Mouse (Mus musculus) heart, postnatal 0 days (tissue): ENCODE results near the gene Cdx2. TPM values are rescaled to one million over a fixed set of nuclear protein-coding genes. Genes with fewer than 3 reads are reported as not detected.
A peak's percentile ranks its signal among the peaks of the same experiment; 100 is the strongest.

ENCODE experiments used
- ATAC-seq: fragments of 200-750 bp; cut with Nextera tagmentation; 2 replicates; pipeline ENCODE4 v1.8.0; 2017; ENCODE audit warnings: low read depth, moderate number of reproducible peaks, moderate library complexity; ENCODE audit not compliant: insufficient read depth
- DNase-seq: peaks from one replicate; pipeline ENCODE4 v3.0.0-alpha.2; 2016; ENCODE audit warnings: low spot score
- H3K27ac ChIP-seq: fragments of 300-500 bp; sonication (generic); 2 replicates; pipeline ENCODE4 v1.5.1; 2014; ENCODE audit warnings: low read depth, mild to moderate bottlenecking
- H3K27me3 ChIP-seq: fragments of 300-500 bp; sonication (generic); 2 replicates; pipeline ENCODE4 v1.6.1; 2014; ENCODE audit warnings: low read length, mixed read lengths; ENCODE audit not compliant: control insufficient read depth, insufficient read depth
- H3K36me3 ChIP-seq: fragments of 300-500 bp; sonication (generic); replicated peaks from 2 replicates; pipeline ENCODE4 v1.6.1; 2014; ENCODE audit warnings: low read length, mixed read lengths; ENCODE audit not compliant: control insufficient read depth, insufficient read depth
- H3K4me1 ChIP-seq: fragments of 300-500 bp; sonication (generic); 2 replicates; pipeline ENCODE4 v1.6.1; 2014; ENCODE audit warnings: antibody characterized with exemption; ENCODE audit not compliant: control insufficient read depth, insufficient read depth
- H3K4me2 ChIP-seq: fragments of 300-500 bp; sonication (generic); 2 replicates; pipeline ENCODE4 v1.6.1; 2014; ENCODE audit warnings: low read depth, mild to moderate bottlenecking, low read length, moderate library complexity
- H3K4me3 ChIP-seq: fragments of 300-500 bp; sonication (generic); 2 replicates; pipeline ENCODE4 v1.5.1; 2014; ENCODE audit warnings: low read depth, low read length
- H3K9ac ChIP-seq: fragments of 300-500 bp; sonication (generic); replicated peaks from 2 replicates; pipeline ENCODE4 v1.6.1; 2014; ENCODE audit warnings: low read depth, low read length, mixed read lengths
- H3K9me3 ChIP-seq: fragments of 300-500 bp; sonication (generic); replicated peaks from 2 replicates; pipeline ENCODE4 v1.6.1; 2016; ENCODE audit warnings: low read length; ENCODE audit not compliant: control insufficient read depth
- CTCF ChIP-seq: IDR thresholded peaks from 2 replicates; pipeline ENCODE4 v1.5.1; 2016; ENCODE audit warnings: antibody characterized with exemption, control low read depth, low read depth
- EP300 ChIP-seq: IDR thresholded peaks from 2 replicates; pipeline ENCODE4 v1.6.1; 2016; ENCODE audit warnings: antibody characterized with exemption, low read depth
- WGBS: fragments of 180-500 bp; shearing (Covaris S2); extraction: QIAGEN DNeasy Blood & Tissue Kit; methylation state at CpG from one replicate; pipeline ENCODE4 v1.1.7; 2014; 5-methylcytosine and 5-hydroxymethylcytosine counted together
- polyA plus RNA-seq: library from polyadenylated mRNA; unstranded; fragments of >200 nt; fragmentation: Nextera tagmentation; extraction: Ambion mirVana; gene quantifications from 2 replicates; pipeline ENCODE4 v1.2.1, GENCODE M21; 2015
- total RNA-seq: library from RNA; depleted of rRNA; stranded (reverse); fragments of >200 nt; gene quantifications from 2 replicates; pipeline ENCODE4 v1.2.3, GENCODE M21; 2014; ENCODE audit warnings: low replicate concordance

Gene Cdx2
- total and polyA plus RNA-seq, 2 experiments from 2014 or later, result not detected

DNA sequence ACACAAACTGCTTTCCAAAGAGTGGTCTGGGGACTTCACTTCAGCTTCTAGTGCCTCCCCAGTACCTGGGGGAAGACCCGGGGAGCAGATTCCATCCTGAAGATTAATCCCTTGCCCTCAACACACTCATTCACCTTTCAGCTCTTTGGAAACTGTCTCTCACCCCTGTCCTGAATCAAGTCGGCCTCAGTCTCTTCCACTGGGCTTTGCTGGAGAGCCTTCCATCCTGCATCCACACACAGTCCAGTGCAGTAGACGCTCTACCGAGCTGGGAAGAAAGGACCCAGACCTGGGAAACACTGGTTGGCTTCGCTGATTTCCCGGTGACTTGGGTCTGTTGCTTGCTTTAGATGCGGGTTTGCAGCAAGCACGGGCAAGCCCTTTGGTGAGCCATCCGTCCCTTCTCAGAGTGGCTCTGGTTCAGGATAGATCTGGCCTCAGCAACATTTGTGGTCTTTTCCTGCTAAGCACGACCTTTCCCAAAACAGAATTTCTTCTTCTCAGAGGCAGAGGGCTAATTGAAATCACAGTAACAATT lies 34.2 kb downstream of the Cdx2 start:
- 3% methylated on average over 10 of the region's 10 CpGs for WGBS
- DNase-seq (no peak), ATAC-seq (no peak)
- Histone ChIP-seq H3K27me3 (peaks cover 99% of the 10 kb centered on the region), H3K4me3 (no peak overlapping the region), H3K27ac (no peak overlapping the region), H3K9ac (no peak overlapping the region), H3K4me2 (no peak overlapping the region), H3K9me3 (no peaks in the 10 kb centered on the region), H3K36me3 (no peaks in the 10 kb centered on the region), H3K4me1 (no peaks in the 10 kb centered on the region)
- no peak for TF ChIP-seq CTCF
- TF ChIP-seq EP300, result no peak

DNA sequence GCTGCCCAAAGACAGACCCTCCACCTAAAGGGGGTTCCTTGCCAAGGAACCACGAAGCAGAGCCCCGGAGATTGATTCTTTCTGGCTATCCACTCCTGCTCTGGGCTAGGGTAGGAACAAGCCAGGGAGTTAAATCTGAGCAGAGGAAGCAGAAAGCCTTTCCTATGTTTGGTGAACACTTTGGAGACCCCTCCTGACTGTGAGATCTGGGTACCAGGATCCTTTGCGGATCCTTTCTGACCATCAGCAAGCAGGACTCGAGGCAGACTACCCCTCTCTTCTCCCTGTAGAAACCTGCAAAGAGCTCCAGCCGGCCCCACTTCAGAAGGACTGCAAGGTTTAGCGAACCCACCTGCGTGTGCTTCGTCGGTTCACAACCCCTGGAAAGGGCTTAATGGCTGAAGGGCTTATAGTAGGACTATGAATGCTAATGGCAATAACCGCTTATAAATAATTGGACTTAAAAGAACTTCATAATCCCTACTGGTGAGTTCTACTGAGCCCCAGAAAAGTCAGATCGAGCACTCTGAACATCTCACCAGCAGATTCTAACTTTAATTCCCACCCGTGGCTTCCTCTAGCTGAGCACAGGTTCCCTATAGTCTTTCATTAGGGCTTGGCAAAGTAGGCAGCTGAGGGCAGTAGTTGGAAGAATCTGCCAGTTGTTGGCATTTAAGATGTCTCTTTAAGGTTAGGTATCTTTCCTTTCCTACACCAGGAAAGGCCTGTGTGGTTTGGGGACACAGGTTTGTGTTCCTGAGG lies 34.8 kb downstream of the Cdx2 start:
- H3K4me3 ChIP-seq, result no peak overlapping the region
- H3K36me3 ChIP-seq, result no peaks in the 10 kb centered on the region
- ATAC-seq, result no peak
- no peak overlapping the region for H3K4me2 ChIP-seq
- no peaks in the 10 kb centered on the region for H3K4me1 ChIP-seq
- no peaks in the 10 kb centered on the region for H3K9me3 ChIP-seq
- H3K27ac ChIP-seq, result no peak overlapping the region
- 12% methylated on average over 12 of the region's 12 CpGs for WGBS
- TF ChIP-seq CTCF (no peak), EP300 (no peak)
- peaks cover 99% of the 10 kb centered on the region for H3K27me3 ChIP-seq
- no peak overlapping the region for H3K9ac ChIP-seq
- no peak for DNase-seq

DNA sequence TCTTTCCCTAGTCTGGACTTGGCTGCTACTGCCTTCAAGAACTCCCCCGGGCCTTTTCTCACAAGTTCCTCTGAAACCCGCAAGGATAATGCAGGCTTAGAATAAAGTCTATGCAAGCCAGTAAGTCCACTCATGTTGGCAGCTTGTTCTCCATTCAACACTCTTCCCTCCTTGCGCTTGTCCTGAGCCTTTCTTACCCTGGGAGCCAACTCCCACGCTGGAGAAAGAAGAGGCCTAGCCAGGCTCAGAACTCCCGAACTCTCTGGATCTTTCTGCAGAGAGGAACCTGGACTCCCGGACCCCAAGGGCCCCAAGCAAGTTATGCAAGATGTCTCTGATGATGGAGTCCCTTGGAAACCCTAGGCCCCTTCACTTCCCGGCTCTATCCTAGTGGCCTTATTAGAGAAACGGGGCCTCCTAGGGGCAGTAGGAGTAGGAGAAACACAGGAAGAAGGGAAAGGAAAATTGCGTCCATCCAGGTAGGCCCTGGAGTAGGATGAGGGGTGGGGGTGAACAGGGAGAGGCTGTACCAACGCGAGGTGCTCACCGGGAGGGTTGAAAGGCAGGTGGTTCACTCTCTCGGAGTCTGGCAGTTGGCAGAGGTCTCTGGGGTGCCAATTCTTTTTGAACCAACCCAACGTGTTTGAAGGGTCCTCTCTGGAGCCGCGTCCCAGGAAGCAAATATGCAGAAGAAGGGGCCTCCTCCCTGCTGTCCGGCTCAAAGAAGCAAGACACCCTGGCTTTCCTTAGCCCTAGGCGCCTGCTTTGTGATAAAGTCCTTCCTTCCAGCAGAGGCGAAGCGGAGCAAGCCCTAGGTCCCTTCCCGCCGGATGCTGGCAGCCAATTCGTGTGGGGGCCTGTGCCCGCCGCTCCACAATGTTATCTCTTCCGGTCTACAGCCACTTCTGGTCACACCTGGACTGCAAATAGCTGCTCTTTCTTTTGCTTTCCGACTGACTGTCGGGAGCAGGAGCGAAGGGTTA lies 36.1 kb downstream of the Cdx2 start:
- H3K9ac ChIP-seq, result no peak overlapping the region
- no peaks in the 10 kb centered on the region for H3K36me3 ChIP-seq
- WGBS, result 2% methylated on average over 28 of the region's 29 CpGs
- DNase-seq (no peak), ATAC-seq (no peak)
- H3K4me1 ChIP-seq, result no peaks in the 10 kb centered on the region
- H3K4me2 ChIP-seq, result no peak overlapping the region
- peak overlapping the region; percentile 1; the same call in 1 of the 2 replicates for H3K4me3 ChIP-seq
- peaks cover 99% of the 10 kb centered on the region for H3K27me3 ChIP-seq
- no peak overlapping the region for H3K27ac ChIP-seq
- TF ChIP-seq EP300 (no peak), CTCF (no peak)
- no peaks in the 10 kb centered on the region for H3K9me3 ChIP-seq

DNA sequence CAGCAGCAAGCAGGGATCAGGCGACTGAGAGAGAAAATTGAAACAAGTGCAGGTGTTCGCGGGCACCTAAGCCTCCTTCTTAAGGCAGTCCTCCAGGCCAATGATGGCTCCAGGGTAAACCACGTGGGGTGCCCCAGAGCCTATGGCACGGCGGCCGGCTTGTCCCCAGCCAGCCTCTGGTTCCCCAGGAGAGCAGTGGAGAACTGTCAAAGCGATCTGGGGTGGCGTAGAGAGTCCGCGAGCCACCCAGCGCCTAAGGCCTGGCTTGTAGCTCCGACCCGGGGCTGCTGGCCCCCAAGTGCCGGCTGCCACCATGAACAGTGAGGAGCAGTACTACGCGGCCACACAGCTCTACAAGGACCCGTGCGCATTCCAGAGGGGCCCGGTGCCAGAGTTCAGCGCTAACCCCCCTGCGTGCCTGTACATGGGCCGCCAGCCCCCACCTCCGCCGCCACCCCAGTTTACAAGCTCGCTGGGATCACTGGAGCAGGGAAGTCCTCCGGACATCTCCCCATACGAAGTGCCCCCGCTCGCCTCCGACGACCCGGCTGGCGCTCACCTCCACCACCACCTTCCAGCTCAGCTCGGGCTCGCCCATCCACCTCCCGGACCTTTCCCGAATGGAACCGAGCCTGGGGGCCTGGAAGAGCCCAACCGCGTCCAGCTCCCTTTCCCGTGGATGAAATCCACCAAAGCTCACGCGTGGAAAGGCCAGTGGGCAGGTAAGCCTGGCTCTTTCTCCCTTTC lies 37.0 kb downstream of the Cdx2 start, which contains the start of gene Pdx1:
TSS of gene Pdx1 (plus strand) at position 34 of the 747 bp plus-strand sequence.
- H3K27ac ChIP-seq, result no peak within 1 kb of the TSS
- H3K36me3 ChIP-seq, result no peaks in the 10 kb centered on the region
- H3K9ac ChIP-seq, result no peak within 1 kb of the TSS
- no peaks in the 10 kb centered on the region for H3K9me3 ChIP-seq
- H3K4me2 ChIP-seq, result no peak within 1 kb of the TSS
- H3K4me3 ChIP-seq, result peak within 1 kb of the TSS; percentile 8; the same call in 1 of the 2 replicates
- TF ChIP-seq EP300 (no peak), CTCF (no peak)
- WGBS, result 1% methylated on average over 44 of the region's 44 CpGs
- no peak for DNase-seq
- no peak for ATAC-seq
- H3K4me1 ChIP-seq, result no peaks in the 10 kb centered on the region
- H3K27me3 ChIP-seq, result peaks cover 98% of the 10 kb centered on the region

- TF ChIP-seq EP300 (no peak), CTCF (no peak)
These were observed 37.7 kb downstream of the Cdx2 start for GRCm38 (mm10) chr5:147269371-147269770.

More at GRCm38 (mm10) chr5:147269371-147269770, 37.7 kb downstream of the Cdx2 start:
- DNase-seq (no peak), ATAC-seq (no peak)
- Histone ChIP-seq H3K27ac (no peak overlapping the region), H3K27me3 (peaks cover 95% of the 10 kb centered on the region), H3K9me3 (no peaks in the 10 kb centered on the region), H3K36me3 (no peaks in the 10 kb centered on the region), H3K4me1 (no peaks in the 10 kb centered on the region), H3K4me2 (no peak overlapping the region), H3K4me3 (no peak overlapping the region), H3K9ac (no peak overlapping the region)
- 8% methylated on average over 6 of the region's 6 CpGs for WGBS
